Mouse (Mus musculus) thymus, adult 18-20 months (tissue): ENCODE results near the gene Lrig2.

Source experiments
- DNase-seq, 2 experiments: peaks; one replicate each; pipeline ENCODE4 v3.0.0; 2022; ENCODE audit warnings: mixed read lengths in 2 of 2

The Lrig2 gene

DNA sequence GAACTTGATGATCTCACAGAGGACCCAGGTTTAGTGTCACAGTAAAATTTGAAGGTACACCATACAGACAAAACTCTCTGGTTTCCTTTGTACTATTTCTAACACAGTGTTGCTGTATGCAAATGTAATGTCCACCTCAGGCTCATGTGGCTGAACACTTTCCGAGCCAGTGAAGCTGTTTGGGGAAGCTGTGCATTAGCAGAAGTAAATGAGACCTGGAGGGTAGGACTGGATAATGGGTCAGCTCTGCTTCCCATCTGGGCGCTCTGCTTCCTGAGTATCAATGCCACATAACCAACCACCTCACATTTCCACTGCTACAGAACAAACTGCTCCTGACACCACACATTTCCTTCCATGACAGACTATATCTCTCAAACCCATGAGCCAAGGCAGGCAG lies 10.1 kb downstream of the Lrig2 start:
- no peak for DNase-seq

DNA sequence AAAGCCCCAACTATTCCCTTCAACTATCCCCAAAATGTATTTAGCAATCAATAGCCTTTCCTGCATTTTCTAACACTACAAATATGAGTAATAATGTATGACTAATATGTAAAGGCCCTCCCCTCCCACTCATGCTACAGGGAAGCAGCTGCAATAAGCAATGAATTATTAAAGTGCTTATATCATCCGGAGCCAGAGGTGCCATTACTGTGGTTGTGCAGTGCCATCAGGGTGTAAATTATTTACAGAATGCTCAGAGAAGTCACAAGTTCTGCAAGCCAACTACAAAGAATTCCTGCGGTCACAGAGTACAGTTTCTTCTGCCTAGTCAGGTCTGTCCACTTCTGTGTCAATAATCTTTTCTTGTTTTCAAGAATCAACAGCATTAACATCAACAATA lies 10.8 kb downstream of the Lrig2 start:
- DNase-seq, result no peak

DNA sequence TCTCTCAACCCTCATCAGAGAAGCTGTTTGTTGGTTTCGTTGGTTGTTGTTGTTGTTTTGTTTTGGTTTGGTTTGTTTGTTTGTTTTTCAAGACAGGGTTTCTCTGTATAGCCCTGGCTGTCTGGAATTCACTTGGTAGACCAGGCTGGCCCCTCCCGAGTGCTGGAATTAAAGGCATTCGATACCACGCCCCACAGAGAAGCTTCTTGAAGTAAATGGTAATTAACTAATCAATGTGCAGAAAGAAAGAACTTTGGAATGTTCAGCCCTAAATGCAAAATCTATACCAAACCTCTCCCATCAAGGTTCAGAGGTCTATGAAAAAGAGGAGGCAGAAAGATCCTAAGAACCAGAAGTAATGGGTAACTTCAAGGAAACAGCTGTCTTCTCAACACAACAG lies 15.5 kb downstream of the Lrig2 start:
- no peak for DNase-seq

DNA sequence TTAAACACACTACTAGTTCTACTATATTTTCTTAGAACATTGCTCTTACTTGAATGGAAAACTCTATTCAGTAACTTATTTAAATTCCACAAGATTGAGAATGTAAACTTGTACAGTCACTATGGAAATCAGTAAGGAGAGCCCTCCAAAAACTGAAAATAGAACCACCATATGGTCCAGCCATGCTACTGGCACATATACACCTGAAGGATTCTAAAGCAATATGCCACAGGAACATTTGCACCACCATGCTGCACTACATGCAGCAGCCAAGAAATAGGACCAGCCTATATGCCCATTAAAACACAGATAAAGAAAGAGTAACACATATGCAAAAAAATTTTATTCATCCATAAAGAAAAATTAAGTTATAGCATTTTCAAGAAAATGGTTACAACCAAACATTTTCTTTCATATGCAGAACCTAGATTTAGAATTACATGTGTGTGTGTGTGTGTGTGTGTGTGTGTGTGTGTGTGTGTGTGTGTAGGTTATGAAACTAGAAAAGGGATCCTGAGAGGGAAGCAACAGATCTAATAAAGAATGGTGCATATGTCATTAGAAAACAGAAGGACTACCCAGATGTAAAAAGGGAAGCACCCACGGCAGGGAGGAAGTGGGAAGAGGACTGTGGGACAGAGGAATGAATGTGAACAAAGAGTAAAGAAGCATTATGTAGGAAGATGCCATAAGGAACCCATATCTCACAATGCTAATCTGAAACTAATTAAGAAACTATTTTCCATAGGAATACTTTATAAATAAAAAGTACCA lies 30.6 kb downstream of the Lrig2 start:
- DNase-seq, result no peak

DNA sequence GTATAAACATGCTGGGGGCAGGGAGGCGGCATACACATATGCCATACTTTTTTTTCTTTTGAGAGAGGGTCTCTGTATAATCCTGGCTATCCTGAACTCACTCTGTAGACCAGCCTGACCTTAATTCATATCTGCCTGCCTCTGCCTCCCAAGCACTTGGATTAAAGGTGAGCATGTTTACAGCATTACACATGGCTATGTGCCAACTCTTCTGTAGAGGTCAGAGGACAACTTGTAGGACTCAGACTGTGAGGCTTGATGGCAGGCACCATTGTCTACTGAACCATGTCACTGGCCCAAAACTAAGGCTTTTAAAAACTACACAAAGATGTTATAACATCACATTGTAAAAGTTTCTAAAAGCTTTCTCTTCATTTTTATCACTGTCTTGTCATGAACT lies 33.7 kb downstream of the Lrig2 start:
- DNase-seq, result no peak

DNA sequence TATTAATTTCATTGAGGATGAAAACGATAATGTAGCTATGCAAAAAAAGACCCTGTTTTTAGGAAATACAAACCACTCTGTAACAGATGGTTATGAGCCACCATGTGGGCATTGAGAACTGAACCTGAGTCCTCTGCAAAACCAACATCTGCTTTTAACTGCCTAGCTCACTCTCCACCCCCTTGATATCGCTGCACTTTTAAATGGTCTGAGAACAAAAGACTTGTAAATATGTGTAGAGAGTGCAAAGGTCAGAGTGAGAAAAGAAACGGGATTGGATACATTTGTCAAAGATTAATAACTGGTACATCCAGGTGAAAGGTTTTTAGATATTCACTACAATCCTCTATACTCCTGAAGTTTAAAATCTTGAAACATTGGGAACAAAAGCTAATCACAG lies 42.3 kb downstream of the Lrig2 start:
- DNase-seq, result no peak

DNA sequence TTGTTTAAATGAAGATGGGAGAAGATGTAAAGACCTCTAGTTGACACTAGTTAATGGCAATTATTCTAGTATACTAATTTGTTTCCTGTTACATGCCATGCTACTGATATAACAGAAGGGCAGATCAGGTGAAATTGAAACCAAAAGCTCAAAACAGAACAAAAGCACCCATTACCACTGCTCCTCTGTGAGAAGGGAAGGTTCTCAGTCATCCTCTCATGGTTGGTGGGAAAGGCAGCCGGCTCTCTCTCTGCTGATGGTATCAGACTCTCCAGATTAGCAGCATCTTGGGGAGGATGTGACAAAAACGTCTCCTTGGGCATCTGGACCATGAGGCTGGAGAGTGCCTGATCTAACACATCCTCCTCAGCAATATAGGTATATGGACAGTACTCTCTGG lies 50.5 kb downstream of the Lrig2 start:
- no peak for DNase-seq

DNA sequence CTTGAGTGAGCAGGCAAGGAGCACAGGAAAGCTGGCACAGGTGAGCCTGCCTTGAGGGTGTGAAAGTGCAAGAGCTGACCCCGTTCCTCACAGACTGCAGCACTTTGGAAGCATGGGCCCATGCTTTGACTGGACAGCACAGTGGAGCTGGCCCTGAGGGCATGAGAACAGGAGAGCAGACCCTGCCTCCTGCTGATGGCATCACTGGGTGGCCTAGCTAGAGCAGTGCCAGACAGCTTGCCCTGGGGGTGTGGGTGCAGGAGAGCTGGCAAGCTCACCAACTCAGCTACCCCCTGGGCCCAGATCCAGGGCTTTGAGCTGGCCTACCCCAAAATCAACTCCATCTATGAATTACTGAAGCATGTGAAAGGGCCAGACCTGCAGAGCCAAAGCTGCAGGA lies 53.1 kb downstream of the Lrig2 start:
- no peak for DNase-seq

DNA sequence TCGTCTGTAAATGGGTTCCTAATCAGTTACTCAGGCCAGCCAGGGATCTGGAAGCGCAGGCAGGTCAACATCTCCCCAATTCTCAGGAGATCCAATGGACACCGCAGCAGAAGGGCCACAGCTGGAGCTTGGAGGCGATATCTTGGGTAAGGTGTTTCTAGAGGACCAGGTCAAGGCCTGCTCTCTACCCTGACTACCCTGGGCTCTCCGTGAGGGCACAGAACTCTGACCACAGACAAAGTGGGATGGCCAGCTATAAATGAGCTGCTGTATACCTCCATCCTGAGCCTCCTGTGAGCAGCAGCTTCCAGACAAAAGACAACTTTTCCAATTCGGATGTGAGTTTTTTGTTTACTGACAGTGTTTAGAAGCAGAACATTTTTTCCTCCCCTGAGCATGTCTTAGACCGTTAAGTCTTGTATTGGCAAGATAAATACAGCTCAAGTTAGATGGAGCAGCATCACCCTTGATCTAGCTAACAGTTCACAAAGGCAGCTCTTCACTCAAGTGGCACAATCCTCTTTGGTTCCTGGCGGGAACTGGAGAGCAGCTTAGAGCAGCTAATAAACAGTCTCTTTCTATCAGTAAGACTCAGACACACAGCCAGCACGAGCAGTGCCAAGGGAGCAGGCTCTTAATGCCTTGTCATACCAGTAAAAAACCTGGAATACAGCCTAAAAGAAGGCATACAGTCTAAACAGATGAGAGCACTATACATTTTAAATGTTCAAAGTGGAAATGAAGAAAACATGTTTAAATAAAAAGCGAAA lies 56.0 kb downstream of the Lrig2 start:
- no peak for DNase-seq

DNA sequence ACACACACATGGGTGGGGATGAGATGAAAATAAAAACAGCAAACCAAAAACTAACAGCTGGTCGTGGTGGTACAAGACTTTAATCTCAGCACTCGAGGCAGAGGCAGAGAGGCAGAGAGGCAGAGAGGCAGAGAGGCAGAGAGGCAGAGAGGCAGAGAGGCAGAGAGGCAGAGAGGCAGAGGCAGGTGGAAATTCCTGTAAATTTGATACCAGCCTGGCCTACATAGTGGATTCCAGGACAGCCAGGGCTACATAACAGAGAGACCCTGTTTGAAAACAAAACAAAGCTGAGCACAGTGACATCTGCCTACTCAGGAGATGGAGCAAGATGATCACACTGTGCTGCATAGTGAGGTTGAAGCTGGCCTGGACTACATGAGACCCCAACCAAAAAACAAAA lies 64.5 kb downstream of the Lrig2 start:
- no peak for DNase-seq

DNA sequence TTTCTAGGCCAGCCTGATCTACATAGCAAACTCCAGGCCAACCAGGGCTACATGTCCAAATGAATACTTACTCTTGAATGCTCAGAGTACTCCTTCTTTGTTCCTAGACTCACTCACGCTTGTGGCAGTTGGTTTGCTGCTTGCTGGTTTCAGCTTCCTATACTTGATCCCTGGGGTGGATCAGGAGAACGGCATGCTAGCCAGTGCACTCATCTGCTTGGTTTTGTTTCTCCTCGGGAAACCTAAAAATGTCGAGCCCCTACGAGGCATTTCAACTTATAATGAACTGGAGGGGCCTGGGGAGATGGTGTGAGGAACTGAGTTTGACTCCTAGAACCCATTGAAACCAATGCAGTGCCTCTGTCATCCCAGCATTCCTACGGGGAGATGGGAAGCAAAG lies 65.0 kb downstream of the Lrig2 start:
- DNase-seq, result no peak

DNA sequence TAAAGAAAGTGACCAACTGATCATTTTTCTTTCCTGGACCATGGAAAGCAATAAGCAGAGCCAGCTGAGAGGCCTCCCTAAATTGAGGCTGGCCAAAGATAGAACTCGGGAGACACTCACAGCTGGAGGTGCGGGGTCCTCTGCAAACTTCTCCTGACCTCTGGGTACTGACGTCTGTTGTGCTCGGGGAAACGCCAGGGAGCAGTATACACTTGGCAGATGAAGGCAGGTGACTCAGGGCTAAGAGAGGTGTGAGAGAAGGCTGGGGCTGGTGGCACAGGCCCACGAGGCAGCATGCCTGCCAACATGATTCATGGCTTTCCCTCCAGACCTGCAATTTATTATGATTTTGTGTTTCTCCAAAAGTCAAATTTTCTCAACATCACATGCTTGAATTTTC lies 66.1 kb downstream of the Lrig2 start:
- DNase-seq, result no peak

DNA sequence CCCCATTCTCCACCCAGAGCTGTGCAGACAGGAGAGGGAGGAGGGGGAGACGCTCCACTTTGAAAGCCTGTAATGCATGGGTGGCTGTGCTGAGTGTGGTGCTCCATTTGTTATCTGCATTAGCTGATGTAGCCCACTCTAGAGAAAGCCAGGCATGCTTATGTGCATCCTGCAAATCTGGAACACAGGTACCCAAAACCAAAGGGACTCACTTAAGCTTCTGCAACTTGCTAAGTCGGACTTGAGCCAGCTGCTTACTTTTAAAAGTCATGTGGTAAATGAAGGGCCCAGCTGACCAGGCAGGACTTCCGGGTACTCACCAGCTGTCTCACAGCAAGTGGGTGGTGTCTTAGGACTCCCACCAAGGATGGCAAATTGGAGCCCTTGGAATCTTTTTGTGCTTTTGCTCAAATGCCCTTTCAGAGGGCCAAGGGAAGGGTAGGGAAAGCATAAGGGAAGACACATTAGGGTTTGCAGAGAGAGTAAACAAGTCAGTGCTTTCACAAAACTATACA lies 66.7 kb downstream of the Lrig2 start:
- no peak for DNase-seq

DNA sequence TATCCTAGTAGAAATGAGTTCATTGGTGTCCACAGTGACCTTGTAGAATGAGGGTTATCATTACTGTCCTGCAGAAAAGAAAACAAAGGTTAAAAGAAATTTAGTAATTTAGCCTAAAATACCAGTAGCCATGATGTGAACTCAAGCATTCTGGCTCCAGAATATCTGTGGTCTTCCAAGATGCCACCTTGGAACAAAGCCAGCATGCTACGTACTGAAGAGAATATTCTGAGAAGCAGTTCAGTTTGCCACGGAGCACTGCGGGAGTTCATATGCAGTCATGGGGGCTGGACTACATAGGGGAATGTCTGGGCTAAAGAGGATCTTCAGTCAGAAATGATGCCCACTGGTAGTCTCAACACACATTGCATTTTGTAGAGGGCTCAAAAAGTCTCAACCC lies 67.6 kb downstream of the Lrig2 start:
- no peak for DNase-seq

DNA sequence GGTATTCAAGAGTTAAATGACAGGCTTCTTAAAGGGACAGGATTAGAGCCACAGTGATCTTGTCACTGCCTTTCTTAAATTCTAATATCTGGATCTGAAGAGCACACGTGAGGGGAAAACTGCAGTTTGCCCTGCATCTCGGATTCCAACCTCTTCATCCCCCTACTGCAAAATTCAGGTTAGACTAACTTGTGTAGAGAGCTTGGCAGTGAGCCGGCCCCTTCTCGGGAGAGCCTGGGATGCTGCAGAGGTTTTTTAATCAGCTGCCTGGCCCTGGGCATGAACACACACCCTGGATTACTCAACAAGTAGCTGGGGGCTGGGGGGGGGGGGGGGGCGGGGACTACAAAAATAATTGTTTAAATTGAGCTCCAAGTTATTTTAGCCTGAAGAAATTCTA lies 69.4 kb downstream of the Lrig2 start:
- no peak for DNase-seq

DNA sequence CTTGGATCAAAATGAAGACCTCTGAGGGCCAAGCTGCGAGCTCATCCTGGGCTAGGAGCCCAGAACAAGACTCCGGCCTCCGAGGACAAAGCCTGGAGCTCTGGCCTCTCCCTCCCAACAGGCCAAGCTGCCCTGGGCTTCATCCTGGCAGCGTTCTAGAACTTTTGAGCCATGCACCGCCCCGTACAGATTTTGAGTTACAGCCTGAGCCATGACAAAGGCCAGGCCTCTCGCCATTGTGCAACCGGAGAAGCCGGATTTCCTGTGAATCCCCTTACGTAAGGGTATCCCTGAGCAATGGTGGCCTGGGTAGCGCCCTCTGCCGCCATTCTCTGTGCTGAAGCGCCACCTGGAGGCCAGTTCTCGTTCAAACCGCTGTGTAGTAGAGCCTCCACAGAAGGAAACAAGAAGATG lies 69.8 kb downstream of the Lrig2 start:
- DNase-seq, result peak; percentile 72 to 81

DNA sequence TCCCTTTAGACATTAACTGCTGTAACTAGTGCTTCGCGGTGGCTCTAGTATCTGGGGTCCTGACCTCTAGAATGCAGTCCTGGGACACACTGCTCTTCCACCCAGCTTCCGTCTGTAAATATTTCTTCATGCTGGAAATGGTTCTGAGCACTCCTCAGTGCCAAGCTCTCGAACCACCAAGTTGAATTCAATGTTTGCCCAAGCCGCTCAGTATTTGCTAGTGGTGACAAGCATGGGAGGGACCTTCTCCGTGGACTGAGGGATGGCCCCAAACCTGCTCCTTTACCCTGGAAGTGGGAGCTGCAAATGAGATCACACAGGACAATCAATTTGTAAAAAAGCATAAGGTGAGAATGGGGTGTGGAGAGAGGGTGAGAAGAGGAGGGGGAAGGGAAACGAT lies 70.3 kb downstream of the Lrig2 start:
- no peak for DNase-seq

DNA sequence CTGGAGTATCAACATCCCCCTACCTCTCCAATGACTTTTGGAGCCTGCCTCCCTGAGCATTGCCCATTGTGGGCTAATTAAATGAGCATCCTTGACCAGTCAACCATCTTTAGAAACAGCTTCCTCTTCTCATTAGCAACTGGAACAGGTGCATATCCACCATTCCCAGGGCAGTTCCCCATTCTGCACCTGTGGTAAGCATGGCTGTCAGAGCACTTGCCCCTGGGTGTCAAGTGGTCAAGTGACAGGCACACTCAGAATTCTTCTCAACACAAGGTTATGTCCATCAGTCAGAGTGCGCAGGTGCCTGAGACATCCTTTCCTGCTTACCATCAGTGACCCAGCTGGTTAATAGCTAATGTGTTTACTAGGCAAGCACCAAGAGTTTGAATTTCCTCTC lies 72.9 kb downstream of the Lrig2 start:
- DNase-seq, result no peak

DNA sequence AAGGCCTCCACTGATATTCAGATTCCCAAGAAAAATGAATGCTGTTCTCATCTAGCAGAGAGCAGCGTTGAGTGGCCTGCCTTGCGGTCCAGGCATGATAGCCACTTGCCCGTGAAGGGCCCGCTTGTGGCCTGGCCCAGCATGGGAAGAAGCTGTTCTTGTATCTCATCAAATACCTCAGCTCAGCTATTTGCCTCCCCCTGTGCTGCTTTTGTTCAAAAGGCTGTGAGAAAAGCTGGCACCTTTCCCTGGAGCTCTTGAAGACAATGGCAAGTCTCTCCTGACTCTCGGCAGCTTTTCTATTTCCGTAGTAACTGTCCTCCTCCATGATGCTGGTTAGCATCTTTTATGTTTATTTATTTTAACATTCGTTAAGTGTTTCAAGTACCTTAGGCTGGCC lies 74.1 kb downstream of the Lrig2 start:
- no peak for DNase-seq

DNA sequence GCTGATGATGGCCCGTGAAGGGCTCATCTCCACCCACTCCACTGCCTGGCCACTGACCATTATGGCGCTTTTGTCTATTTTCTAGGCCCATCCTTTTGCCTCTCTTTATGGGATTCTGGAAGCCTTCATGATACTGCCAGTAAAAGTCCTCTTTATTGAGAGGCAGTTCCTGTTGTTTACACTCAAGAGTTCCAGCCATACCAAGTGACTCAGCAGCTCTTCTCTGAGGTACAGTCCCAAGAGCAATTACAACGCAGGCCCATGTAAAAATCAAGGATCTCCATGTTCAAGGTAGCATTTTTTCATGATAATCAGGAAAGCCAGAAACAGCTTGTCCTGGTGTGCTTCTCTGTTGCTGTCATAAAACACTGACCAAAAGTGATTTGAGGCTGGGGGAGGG lies 75.8 kb downstream of the Lrig2 start:
- DNase-seq, result no peak

DNA sequence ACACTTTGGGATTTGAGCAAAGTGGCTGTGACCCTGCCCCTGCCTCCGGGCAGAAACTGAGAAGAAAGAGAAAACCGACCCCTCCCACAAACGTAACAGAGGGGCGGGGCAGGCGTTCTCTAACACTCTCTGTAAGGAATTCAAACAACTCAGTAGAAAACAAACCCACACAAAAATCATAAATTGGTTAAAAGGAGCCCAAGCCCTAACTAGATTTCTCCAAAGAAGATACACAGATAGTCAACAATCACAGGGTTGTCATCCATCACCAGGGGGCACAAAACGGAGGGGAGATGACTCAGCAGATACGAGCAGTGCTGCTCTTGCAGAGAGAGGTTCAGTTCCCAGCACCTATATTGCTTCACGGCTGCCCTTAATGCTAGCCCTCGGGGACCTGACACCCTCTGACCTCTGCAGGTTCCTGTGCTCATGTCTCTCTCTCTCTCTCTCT lies 77.4 kb downstream of the Lrig2 start:
- no peak for DNase-seq

DNA sequence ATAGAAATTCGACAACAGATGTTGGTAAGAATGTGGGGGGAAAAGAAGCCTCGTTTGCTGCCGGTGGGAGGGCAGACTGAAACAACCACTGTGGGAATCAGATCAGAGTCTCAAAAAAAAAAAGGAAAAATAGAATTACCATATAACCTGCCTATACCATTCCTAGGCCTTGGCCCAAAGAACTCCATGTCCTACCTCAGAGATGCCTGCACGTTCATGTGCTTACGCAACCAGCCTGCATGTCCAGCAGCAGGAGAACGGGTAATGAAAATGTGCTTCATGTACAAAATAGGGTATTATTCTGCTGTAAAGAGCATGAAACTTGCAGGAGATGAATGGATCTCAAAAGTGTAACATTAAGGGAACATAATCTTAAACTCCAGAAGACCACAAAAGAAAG lies 79.1 kb downstream of the Lrig2 start:
- no peak for DNase-seq

DNA sequence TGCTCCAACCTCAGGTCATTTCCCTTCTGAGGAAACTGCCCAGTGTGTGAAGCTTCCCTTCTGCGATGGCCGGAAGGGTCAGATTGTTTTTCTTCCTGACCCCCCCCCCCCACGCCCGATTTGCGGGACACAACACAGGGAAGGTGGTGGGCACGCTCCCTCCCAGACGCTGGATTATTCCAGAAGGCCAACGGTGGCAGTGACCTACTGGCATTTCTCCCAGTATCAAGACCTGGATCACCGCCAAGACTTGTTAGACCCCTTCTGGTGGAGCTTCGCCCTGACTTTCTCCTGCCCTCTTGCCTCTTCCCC lies 79.9 kb downstream of the Lrig2 start:
- no peak for DNase-seq

DNA sequence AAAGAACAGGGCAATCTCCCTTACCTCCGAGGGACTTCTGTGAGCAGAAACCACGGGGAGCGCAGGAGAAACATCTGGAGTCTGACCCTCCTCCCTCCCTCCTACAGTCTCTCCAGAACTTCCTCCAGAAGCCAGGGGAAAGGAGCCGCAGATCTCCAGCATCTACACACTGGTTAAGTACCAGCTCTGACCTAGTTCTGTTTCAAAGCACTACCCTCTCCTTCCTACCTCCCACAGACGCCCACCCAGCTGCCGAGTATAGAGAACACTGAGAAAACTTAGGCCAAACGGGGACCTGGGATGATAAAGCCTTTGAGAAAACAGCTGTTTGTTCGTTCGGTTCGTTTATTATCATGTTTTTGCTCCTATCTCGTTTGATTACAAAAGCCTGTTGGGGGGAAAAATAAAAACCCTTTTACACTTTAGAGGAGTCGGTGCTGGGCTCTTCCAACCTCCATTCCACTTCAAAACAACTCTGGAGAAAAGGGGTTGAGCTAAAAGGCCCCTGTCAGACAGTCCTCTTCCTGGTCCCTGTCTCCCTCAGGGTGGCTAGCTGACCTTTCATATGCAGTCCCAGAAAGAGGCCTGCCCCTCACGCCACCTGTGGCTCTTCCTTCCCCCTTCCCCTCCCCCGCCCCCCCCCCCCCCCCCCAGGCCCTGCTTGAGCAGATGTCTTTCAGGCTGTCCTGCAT lies 80.4 kb downstream of the Lrig2 start:
- DNase-seq, result no peak
